Mouse (Mus musculus): ENCODE measurements around the gene Rsbn1l.
"Not testable (repeated sequence)": the region's sequence is repeated elsewhere in the genome, so short reads cannot be mapped to it uniquely, and the experiment has no call there.

The Rsbn1l gene

GRCm38 (mm10) chr5:20950516-20950854 is 5.7 kb downstream of the Rsbn1l start:
- DNase-seq (ENCODE audit: low read depth): no peak

GRCm38 (mm10) chr5:20950093-20950492 is 6.1 kb downstream of the Rsbn1l start:
- no peak for DNase-seq (ENCODE audit: low read depth)

- DNase-seq (ENCODE audit: low read depth): no peak
These were observed 9.3 kb downstream of the Rsbn1l start for GRCm38 (mm10) chr5:20946906-20947305.

GRCm38 (mm10) chr5:20944961-20945748 is 11.0 kb downstream of the Rsbn1l start:
- peak; percentile 79 for DNase-seq (ENCODE audit: low read depth)

- DNase-seq (ENCODE audit: low read depth): not testable (repeated sequence)
These were observed 12.4 kb downstream of the Rsbn1l start for GRCm38 (mm10) chr5:20943791-20944190.

- no peak for DNase-seq (ENCODE audit: low read depth)
These were observed 13.7 kb downstream of the Rsbn1l start for GRCm38 (mm10) chr5:20942523-20942922.

- no peak for DNase-seq (ENCODE audit: low read depth)
These were observed 15.0 kb downstream of the Rsbn1l start for GRCm38 (mm10) chr5:20941205-20941604.

- no peak for DNase-seq (ENCODE audit: low read depth)
These were observed 15.5 kb downstream of the Rsbn1l start for GRCm38 (mm10) chr5:20940696-20941095.

- no peak for DNase-seq (ENCODE audit: low read depth)
These were observed 16.1 kb downstream of the Rsbn1l start for GRCm38 (mm10) chr5:20940040-20940571.

GRCm38 (mm10) chr5:20938523-20938922 is 17.7 kb downstream of the Rsbn1l start:
- no peak for DNase-seq (ENCODE audit: low read depth)

- no peak for DNase-seq (ENCODE audit: low read depth)
These were observed 20.3 kb downstream of the Rsbn1l start for GRCm38 (mm10) chr5:20935934-20936333.

GRCm38 (mm10) chr5:20932585-20932984 is 23.6 kb downstream of the Rsbn1l start:
- no peak for DNase-seq (ENCODE audit: low read depth)

GRCm38 (mm10) chr5:20931300-20931699 is 24.9 kb downstream of the Rsbn1l start:
- DNase-seq (ENCODE audit: low read depth): no peak

- no peak for DNase-seq (ENCODE audit: low read depth)
These were observed 25.8 kb downstream of the Rsbn1l start for GRCm38 (mm10) chr5:20930430-20930829.

- DNase-seq (ENCODE audit: low read depth): no peak
These were observed 26.5 kb downstream of the Rsbn1l start for GRCm38 (mm10) chr5:20929669-20930151.

GRCm38 (mm10) chr5:20925451-20925850 is 30.7 kb downstream of the Rsbn1l start:
- no peak for DNase-seq (ENCODE audit: low read depth)

GRCm38 (mm10) chr5:20924608-20925007 is 31.6 kb downstream of the Rsbn1l start:
- DNase-seq (ENCODE audit: low read depth): no peak

GRCm38 (mm10) chr5:20919566-20919965 is 36.6 kb downstream of the Rsbn1l start:
- DNase-seq (ENCODE audit: low read depth): no peak

- DNase-seq (ENCODE audit: low read depth): no peak
These were observed 37.2 kb downstream of the Rsbn1l start for GRCm38 (mm10) chr5:20918967-20919366.

- no peak for DNase-seq (ENCODE audit: low read depth)
These were observed 42.6 kb downstream of the Rsbn1l start for GRCm38 (mm10) chr5:20913372-20914275.

GRCm38 (mm10) chr5:20911741-20912140 is 44.5 kb downstream of the Rsbn1l start:
- no peak for DNase-seq (ENCODE audit: low read depth)

- DNase-seq (ENCODE audit: low read depth): no peak
These were observed 50.0 kb downstream of the Rsbn1l start for GRCm38 (mm10) chr5:20906191-20906590.

- no peak for DNase-seq (ENCODE audit: low read depth)
These were observed 50.8 kb downstream of the Rsbn1l start for GRCm38 (mm10) chr5:20905437-20905836.

All from c-Kit-positive CD71-positive TER-119-negative erythroid progenitor cells, embryonic 14.5 days (primary cell).